9 mouse cellular contexts compared by ENCODE assay signal in genomic region chr13:11105571-11105970, GRCm38 (mm10).
DNase-seq lines count a peak whose midpoint lies in the region.
"Had no signal": no experiment of that assay in that cellular context is flagged by ENCODE, and none has a peak within 500 bp of the region (broad histone marks: within the 10 kb centered on the region; RNA-seq: fewer than 3 reads in every experiment).

No protein-coding gene starts in this region.

- peak; percentile 27 to 31 for DNase-seq in lung, adult 18-20 months
- no peak for DNase-seq in lung, postnatal 4 days
- peak; percentile 52 for DNase-seq in heart, adult 8-10 months (ENCODE audit: low spot score)
- DNase-seq in kidney, adult 8-10 months: peak; percentile 17 to 32
- peak; percentile 42 for DNase-seq in lung, postnatal 25 days (ENCODE audit: low spot score)
- DNase-seq in layer of hippocampus, postnatal 25 days (ENCODE audit: extremely low spot score in 1 of 2, low spot score in 1 of 2): no peak
- no peak for DNase-seq in thymus, postnatal 25 days
- DNase-seq in thymus, adult 18-20 months: no peak
- DNase-seq: embryo, embryonic 11 days had no signal

Comparison
In these comparisons a context has a peak if more than half of its experiments do, and no peak if none do; other contexts are left out.
1. DNase-seq: peak in lung, adult 18-20 months (2 of 2), heart, adult 8-10 months (single experiment), kidney, adult 8-10 months (2 of 2) and lung, postnatal 25 days (single experiment); none in lung, postnatal 4 days (0 of 2), layer of hippocampus, postnatal 25 days (0 of 2), thymus, postnatal 25 days (single experiment) and thymus, adult 18-20 months (0 of 2).